11 mouse cellular contexts compared by ENCODE assay signal in genomic region chr9:110946548-110947044, GRCm38 (mm10). TPM values are rescaled to one million over a fixed set of nuclear protein-coding genes. Genes with fewer than 3 reads are reported as not detected.
A peak's percentile ranks its signal among the peaks of the same experiment; 100 is the strongest.
DNase-seq lines count a peak whose midpoint lies in the region; ATAC-seq lines count a peak whose summit lies in the region.
"Had no signal": no experiment of that assay in that cellular context is flagged by ENCODE, and none has a peak within 500 bp of the region (broad histone marks: within the 10 kb centered on the region; RNA-seq: fewer than 3 reads in every experiment).

No protein-coding gene starts in this region.

- peaks cover 24% of the 10 kb centered on the region for H3K4me1 ChIP-seq in liver, embryonic 13.5 days (replicated peaks)
- H3K4me1 ChIP-seq in liver, embryonic 11.5 days (replicated peaks; ENCODE audit: control insufficient read depth, insufficient read depth, low read length): peaks cover 15% of the 10 kb centered on the region; the same call in 1 of the 2 replicates
- H3K4me1 ChIP-seq in embryonic facial prominence, embryonic 12.5 days: peaks cover 9% of the 10 kb centered on the region
- H3K4me1 ChIP-seq in neural tube, embryonic 11.5 days (ENCODE audit: control insufficient read depth, insufficient read depth, low read length): no peaks in the 10 kb centered on the region; the same call in 1 of the 2 replicates

- peaks cover 40% of the 10 kb centered on the region for H3K27me3 ChIP-seq in liver, embryonic 13.5 days
- peaks cover 19% of the 10 kb centered on the region for H3K27me3 ChIP-seq in liver, embryonic 11.5 days (replicated peaks; ENCODE audit: control insufficient read depth, insufficient read depth, low read length)
- H3K27me3 ChIP-seq in embryonic facial prominence, embryonic 12.5 days: peaks cover 43% of the 10 kb centered on the region
- peaks cover 31% of the 10 kb centered on the region for H3K27me3 ChIP-seq in neural tube, embryonic 11.5 days (ENCODE audit: control insufficient read depth, insufficient read depth, low read length)

- DNase-seq in liver, embryonic 13.5 days: no peak
- DNase-seq in liver, embryonic 11.5 days (ENCODE audit: low spot score): no peak
- DNase-seq in R1 (ENCODE audit: low read depth, low spot score): peak; percentile 94
- peak; percentile 43 for DNase-seq in neural tube, embryonic 11.5 days (ENCODE audit: low spot score)
- DNase-seq in lung, postnatal 14 days: no peak
- DNase-seq in kidney, postnatal 4 days: no peak
- no peak for DNase-seq in gastrocnemius, postnatal 4 days (ENCODE audit: low spot score in 2 of 2)

- H3K9me3 ChIP-seq in liver, embryonic 13.5 days (replicated peaks): no peaks in the 10 kb centered on the region
- H3K9me3 ChIP-seq in liver, embryonic 11.5 days (ENCODE audit: control insufficient read depth, low read length): no peaks in the 10 kb centered on the region
- H3K9me3 ChIP-seq in embryonic facial prominence, embryonic 12.5 days: no peaks in the 10 kb centered on the region
- H3K9me3 ChIP-seq in neural tube, embryonic 11.5 days (ENCODE audit: control insufficient read depth, low read length): no peaks in the 10 kb centered on the region

- H3K27ac ChIP-seq in liver, embryonic 13.5 days: no peak overlapping the region
- no peak overlapping the region for H3K27ac ChIP-seq in liver, embryonic 11.5 days (ENCODE audit: low read depth, low read length)
- no peak overlapping the region for H3K27ac ChIP-seq in embryonic facial prominence, embryonic 12.5 days
- H3K27ac ChIP-seq in neural tube, embryonic 11.5 days (ENCODE audit: low read depth, low read length): no peak overlapping the region

- H3K4me2 ChIP-seq in liver, embryonic 13.5 days: 0 out of 2 replicates have a peak overlapping the region, but pooled peaks have one; percentile 1
- H3K4me2 ChIP-seq in liver, embryonic 11.5 days: no peak overlapping the region
- peak overlapping the region; percentile 23; the same call in 1 of the 2 replicates for H3K4me2 ChIP-seq in embryonic facial prominence, embryonic 12.5 days (replicated peaks)
- H3K4me2 ChIP-seq in neural tube, embryonic 11.5 days (ENCODE audit: low read depth): peak overlapping the region; percentile 10; the same call in 1 of the 2 replicates

- H3K36me3 ChIP-seq in liver, embryonic 13.5 days: no peaks in the 10 kb centered on the region
- H3K36me3 ChIP-seq in liver, embryonic 11.5 days (ENCODE audit: control insufficient read depth, insufficient read depth, low read length): no peaks in the 10 kb centered on the region
- H3K36me3 ChIP-seq in embryonic facial prominence, embryonic 12.5 days: no peaks in the 10 kb centered on the region
- H3K36me3 ChIP-seq in neural tube, embryonic 11.5 days (ENCODE audit: control insufficient read depth, insufficient read depth, low read length): no peaks in the 10 kb centered on the region

- H3K9ac ChIP-seq in liver, embryonic 13.5 days: no peak overlapping the region
- H3K9ac ChIP-seq in liver, embryonic 11.5 days (ENCODE audit: low read depth, low read length): no peak overlapping the region
- no peak overlapping the region for H3K9ac ChIP-seq in embryonic facial prominence, embryonic 12.5 days
- H3K9ac ChIP-seq in neural tube, embryonic 11.5 days (ENCODE audit: low read length): no peak overlapping the region; the same call in 1 of the 2 replicates

- no peak overlapping the region for H3K4me3 ChIP-seq in liver, embryonic 13.5 days (replicated peaks)
- no peak overlapping the region for H3K4me3 ChIP-seq in liver, embryonic 11.5 days (ENCODE audit: low read depth, low read length)
- H3K4me3 ChIP-seq in embryonic facial prominence, embryonic 12.5 days: no peak overlapping the region
- H3K4me3 ChIP-seq in neural tube, embryonic 11.5 days (ENCODE audit: low read depth, low read length): no peak overlapping the region

- ATAC-seq in liver, embryonic 13.5 days (ENCODE audit: low read depth): no peak
- ATAC-seq in liver, embryonic 11.5 days (replicated peaks; ENCODE audit: low FRiP score): no peak
- no peak for ATAC-seq in embryonic facial prominence, embryonic 12.5 days (ENCODE audit: insufficient number of reproducible peaks, insufficient read depth, low FRiP score, low TSS enrichment)
- no peak for ATAC-seq in neural tube, embryonic 11.5 days (ENCODE audit: insufficient read depth, low FRiP score, low TSS enrichment)

- 23% methylated on average over 20 of the region's 20 CpGs for WGBS in liver, embryonic 13.5 days (ENCODE audit: insufficient replicate concordance)
- WGBS in liver, embryonic 11.5 days: 22% methylated on average over 20 of the region's 20 CpGs
- WGBS in embryonic facial prominence, embryonic 12.5 days: 8% methylated on average over 20 of the region's 20 CpGs
- 5% methylated on average over 20 of the region's 20 CpGs for WGBS in neural tube, embryonic 11.5 days

RNA-seq across cellular contexts. Expression of gene Tdgf1, which starts 0.6 kb away (rescaled TPM):
- polyA plus RNA-seq in liver, embryonic 13.5 days (2015; fragmentation: Nextera tagmentation; extraction: Ambion mirVana): not detected in 2 replicates
- not detected in 2 replicates for polyA plus RNA-seq in liver, embryonic 11.5 days (2014; fragmentation: Nextera tagmentation; extraction: Ambion mirVana)
- not detected in 2 replicates for polyA plus RNA-seq in embryonic facial prominence, embryonic 12.5 days (2016; fragmentation: Nextera tagmentation; extraction: Ambion mirVana)
- not detected in 2 replicates for polyA plus RNA-seq in neural tube, embryonic 11.5 days (2014; fragmentation: Nextera tagmentation; extraction: Ambion mirVana)
- total RNA-seq in gastrocnemius, postnatal 4 days (2021): not detected
- total RNA-seq: megakaryocyte-erythroid progenitor cell, adult 5-6 weeks had no signal
- polyA plus RNA-seq: heart, embryonic 16.5 days had no signal

RNA-seq across cellular contexts. Expression of gene Lrrc2, which starts 4.7 kb away (rescaled TPM):
- 0.29 and 0.49 TPM in 2 replicates for polyA plus RNA-seq in liver, embryonic 13.5 days (2015; fragmentation: Nextera tagmentation; extraction: Ambion mirVana)
- 0.14 and 0.60 TPM in 2 replicates for polyA plus RNA-seq in liver, embryonic 11.5 days (2014; fragmentation: Nextera tagmentation; extraction: Ambion mirVana)
- polyA plus RNA-seq in embryonic facial prominence, embryonic 12.5 days (2016; fragmentation: Nextera tagmentation; extraction: Ambion mirVana): 0.15 TPM in 1 of 2 replicates, not detected in the other
- 0.15 and 0.51 TPM in 2 replicates for polyA plus RNA-seq in neural tube, embryonic 11.5 days (2014; fragmentation: Nextera tagmentation; extraction: Ambion mirVana)
- 10 to 100 TPM in 1 of 2 experiments, 1 to 10 TPM in 1; 8.8 to 13.3 TPM for total RNA-seq in gastrocnemius, postnatal 4 days (2021)

RNA-seq across cellular contexts. Expression of gene Fam240a, which starts 29.9 kb away (rescaled TPM):
- not detected in 2 replicates for polyA plus RNA-seq in liver, embryonic 13.5 days (2015; fragmentation: Nextera tagmentation; extraction: Ambion mirVana)
- not detected in 2 replicates for polyA plus RNA-seq in liver, embryonic 11.5 days (2014; fragmentation: Nextera tagmentation; extraction: Ambion mirVana)
- not detected in 2 replicates for polyA plus RNA-seq in embryonic facial prominence, embryonic 12.5 days (2016; fragmentation: Nextera tagmentation; extraction: Ambion mirVana)
- not detected in 2 replicates for polyA plus RNA-seq in neural tube, embryonic 11.5 days (2014; fragmentation: Nextera tagmentation; extraction: Ambion mirVana)
- 1 to 10 TPM; 1.8 to 2.5 TPM for total RNA-seq in gastrocnemius, postnatal 4 days (2021)
- total RNA-seq: left cerebral cortex, adult 18-20 months; megakaryocyte-erythroid progenitor cell, adult 5-6 weeks had no signal
- polyA plus RNA-seq: heart, embryonic 16.5 days had no signal

RNA-seq across cellular contexts. Expression of gene Rtp3, which starts 43.8 kb away (rescaled TPM):
- 7.1 and 12.1 TPM in 2 replicates for polyA plus RNA-seq in liver, embryonic 13.5 days (2015; fragmentation: Nextera tagmentation; extraction: Ambion mirVana)
- 11.1 and 12.5 TPM in 2 replicates for polyA plus RNA-seq in liver, embryonic 11.5 days (2014; fragmentation: Nextera tagmentation; extraction: Ambion mirVana)
- polyA plus RNA-seq in embryonic facial prominence, embryonic 12.5 days (2016; fragmentation: Nextera tagmentation; extraction: Ambion mirVana): not detected in 2 replicates
- polyA plus RNA-seq in neural tube, embryonic 11.5 days (2014; fragmentation: Nextera tagmentation; extraction: Ambion mirVana): 0.09 TPM in 1 of 2 replicates, not detected in the other
- total RNA-seq in gastrocnemius, postnatal 4 days (2021): 1 to 10 TPM in 1 of 2 experiments, under 1 TPM in 1; 0.93 to 1.1 TPM
- total RNA-seq: megakaryocyte-erythroid progenitor cell, adult 5-6 weeks had no signal

Comparison
In these comparisons a context has a peak if more than half of its experiments do, and no peak if none do; other contexts are left out.
1. DNase-seq: peak in R1 (single experiment) and neural tube, embryonic 11.5 days (single experiment); none in liver, embryonic 13.5 days (single experiment), liver, embryonic 11.5 days (single experiment), lung, postnatal 14 days (single experiment), kidney, postnatal 4 days (0 of 2) and gastrocnemius, postnatal 4 days (0 of 2).